Mouse (Mus musculus) adrenal gland, adult (tissue): ENCODE results near the gene Ccr7.

Experiments
- DNase-seq, 2 experiments: peaks; one replicate each; pipeline ENCODE4 v3.0.0; 2022 to 2023; ENCODE audit warnings: low spot score in 1 of 2; ENCODE audit not compliant: inconsistent age in 2 of 2

The Ccr7 gene

DNA sequence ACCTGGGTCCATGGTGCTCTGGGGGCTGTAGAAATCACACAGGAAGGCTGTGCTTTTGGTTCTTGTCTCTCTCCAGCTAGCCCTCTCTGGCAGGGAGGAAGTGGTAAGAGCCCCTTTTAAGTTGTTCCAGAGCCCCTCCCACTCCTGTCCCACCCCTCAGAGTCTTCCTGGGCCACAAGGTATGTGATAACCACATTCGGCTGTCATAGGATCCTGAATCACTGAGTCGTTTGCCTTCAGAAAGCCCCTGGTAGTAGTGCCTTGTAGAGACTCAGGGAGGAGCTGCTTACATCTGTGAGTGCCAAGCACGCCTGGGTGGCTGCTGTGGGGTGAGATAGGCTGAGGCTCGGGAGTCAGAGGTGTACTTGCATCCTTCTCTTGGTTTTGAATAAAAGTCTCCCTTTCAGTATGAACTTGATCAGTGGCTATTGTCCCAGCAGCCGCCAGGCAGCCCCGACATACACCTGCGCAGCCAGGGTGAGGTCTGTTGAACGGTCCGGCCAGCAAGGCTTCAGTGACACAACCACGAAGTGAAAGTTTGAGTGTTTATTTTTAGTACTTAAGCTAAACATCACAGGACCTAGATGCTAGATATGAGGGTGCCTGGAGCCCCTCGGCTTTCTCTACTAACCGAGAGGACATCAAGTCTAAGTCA, at the start of gene Ccr7:
Ccr7 (minus strand) TSS at position 91 of the 655 bp plus-strand sequence.
- DNase-seq, result no peak

DNA sequence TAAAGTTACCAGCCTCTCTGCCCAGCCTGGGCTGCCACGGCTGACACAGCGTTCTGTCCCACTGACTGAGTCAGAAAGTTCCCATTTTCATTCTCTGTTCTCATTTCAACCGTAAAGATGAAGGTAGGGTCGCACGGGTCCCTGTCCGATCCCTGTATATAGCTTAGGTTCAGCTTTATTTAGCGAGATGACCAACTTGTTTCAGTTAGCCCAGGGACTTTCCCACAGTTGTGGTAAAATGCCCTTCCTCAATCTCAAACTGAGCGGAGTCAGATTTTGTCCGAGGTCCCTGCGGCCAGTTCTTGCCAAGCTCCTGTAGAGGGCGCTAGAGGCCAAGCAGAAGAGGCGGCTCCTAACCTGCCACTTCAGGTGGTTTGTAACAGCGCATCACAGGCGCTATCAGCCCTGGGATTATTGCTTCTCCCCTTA, 34.3 kb upstream of the Ccr7 start:
- peak; percentile 31 to 82 for DNase-seq

DNA sequence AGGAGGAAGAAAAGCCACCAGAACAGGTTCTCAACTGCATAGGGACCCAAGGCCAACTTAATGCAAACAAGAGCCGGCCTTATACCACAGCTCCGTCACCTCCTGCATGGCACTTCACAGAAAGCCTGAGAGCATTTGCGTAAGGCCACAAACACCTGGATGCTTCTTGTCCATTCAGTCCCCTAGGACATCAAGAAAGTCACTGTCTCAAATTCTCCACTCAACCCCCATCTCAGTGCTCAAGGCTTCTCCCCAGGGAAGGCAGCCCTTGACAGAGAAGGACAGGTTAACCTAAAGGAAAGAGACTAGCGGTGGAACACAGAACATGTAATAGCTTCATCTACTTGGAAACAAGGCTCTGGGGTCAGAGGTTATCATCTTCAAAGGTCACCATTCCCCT, 32.5 kb upstream of the Ccr7 start:
- no peak for DNase-seq

DNA sequence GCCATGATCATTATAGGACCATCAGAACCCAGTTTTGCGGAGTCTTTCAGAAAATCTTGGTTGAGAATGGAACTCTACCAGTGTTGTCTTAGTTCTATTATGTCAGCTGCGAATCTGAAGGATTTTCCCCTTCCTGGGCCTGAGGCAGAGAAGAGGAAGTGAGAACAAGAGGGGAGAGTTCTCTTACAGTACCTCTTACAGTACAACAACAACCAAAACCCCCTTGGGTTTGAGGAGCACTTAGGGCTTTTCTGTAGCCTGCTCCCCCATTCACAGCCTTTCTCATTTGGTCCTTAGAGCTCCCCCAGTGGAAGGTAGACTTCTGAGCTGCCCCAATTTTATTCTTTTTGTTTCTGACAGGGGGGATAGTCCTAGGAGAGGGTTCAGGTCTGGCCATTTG, 32.0 kb upstream of the Ccr7 start:
- no peak for DNase-seq

DNA sequence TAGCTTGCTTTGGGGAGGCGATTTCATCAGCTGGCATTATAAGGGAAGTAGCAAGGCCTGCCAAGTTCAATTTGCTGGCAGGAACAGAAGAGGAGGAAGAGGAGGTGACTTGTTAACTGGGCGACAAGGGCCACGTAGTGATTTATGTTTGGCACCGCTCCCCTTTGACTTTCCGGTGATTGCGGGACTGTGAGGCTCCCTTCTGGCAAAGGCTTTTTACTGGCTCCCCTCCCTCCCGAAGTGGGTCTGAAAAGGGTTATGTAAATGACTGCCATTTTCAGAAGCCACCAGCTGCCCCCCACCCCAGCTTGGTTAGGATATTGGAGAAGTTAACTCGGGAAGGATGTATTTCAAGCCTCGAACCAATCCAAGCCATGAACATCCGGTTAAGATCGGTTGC, 27.7 kb upstream of the Ccr7 start:
- DNase-seq, result no peak

DNA sequence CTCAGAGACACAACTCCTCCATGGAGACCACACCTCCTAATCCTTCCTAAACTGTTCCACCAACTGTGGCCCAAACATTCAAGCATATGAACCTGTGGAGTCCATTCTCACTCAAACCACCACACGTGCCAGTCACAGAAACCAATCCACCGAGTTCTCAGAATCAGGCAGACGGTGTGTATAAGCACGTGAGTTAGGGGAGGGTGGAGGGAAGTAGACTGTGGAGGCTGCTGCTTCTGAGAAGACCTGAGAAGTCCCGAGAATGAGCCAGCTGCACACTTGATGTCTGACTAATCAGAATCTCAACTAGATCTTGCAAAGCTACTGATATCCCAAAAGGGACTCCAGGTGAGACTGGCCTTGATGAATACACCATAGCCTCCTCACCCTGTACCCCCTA, 25.2 kb upstream of the Ccr7 start:
- no peak for DNase-seq

DNA sequence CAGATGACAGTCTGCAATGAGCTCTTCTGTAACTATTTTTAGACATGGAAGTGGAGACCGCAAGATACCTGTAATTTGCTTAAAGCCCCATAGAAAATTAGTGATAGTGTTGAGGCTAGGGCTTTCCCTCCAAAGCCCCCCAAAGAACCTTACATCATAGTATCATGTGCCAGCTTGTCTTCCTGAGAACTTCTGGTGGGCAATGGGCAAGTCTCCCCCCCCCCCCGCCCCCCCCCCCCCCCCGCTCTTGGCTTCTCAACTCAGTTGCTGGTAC, 23.0 kb upstream of the Ccr7 start:
- no peak for DNase-seq

DNA sequence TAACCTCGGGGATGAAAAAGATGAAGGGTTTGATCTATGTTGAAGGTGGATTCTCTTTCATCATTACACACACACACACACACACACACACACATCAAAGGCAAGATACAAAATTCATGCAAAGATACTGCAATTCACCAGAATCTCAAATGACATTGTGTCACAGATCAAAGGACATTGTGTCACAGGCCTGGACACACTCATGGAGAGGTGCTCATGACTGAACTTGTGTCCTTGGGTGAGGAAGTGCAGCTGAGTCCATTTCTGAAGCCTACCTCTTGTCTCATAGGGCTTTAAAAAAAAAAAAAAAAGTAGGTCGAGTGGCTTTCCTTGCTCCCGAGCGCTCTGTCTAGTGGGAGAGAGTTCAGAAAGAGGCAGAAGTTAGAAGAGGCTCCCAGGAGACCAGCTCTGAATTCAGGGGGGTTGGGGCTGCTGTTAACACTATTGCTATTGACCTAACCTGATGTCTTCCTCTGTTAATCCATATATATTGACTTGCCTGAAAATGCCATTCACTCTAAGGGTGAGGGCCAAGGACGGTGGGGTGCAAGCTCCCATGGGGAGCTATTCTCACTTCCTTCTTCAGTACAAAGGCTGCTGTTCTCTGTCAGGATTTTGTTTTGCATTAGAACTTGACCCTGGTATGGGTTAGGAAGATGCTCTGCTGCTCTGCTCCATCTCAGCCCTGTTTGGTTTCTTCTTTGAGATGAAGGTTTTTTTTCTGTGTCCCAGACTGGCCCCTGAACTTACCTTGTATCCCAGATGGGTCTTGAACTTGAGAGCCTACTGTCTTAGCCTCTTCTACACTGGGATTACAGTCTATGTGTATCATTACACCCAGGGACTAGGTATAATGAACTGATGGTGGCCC, 22.4 kb upstream of the Ccr7 start:
- peak in 1 of 2 experiments; percentile 42 for DNase-seq

DNA sequence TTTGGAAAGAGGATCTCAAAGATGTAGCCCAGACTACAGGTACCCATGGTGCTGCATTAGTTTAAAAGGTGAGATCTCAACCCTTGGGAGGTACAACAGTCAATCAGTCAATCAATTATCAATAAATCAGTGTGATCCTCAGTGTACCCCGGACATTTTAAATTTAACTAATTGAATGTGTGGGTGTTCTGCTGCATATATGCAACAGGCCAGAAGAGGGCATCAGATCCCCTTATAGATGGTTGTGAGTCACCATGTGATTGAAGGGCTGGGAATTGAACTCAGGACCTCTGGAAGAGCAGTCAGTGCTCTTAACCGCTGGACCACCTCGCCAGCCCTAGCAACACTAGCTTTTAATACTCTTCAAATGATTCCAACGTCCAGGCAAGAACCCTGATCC, 17.1 kb upstream of the Ccr7 start:
- DNase-seq, result no peak

DNA sequence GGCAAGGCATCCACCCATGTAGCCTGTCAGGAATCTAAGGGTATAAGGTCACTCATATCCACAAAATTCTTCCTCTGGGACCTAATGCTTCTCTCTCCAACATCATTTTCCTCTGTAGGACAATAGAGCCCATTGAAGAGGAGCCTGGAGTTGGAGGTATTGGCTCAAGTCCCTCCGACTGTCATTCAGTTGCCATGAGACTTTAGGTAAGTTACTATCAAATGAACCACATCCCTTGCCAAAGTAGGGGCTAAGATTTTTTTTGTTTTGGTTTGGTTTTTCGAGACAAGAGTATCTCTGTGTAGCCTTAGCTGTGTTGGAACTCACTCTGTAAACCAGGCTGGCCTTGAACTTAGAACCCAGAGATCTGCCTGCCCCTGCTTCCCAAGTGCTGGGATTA, 16.6 kb upstream of the Ccr7 start:
- no peak for DNase-seq

DNA sequence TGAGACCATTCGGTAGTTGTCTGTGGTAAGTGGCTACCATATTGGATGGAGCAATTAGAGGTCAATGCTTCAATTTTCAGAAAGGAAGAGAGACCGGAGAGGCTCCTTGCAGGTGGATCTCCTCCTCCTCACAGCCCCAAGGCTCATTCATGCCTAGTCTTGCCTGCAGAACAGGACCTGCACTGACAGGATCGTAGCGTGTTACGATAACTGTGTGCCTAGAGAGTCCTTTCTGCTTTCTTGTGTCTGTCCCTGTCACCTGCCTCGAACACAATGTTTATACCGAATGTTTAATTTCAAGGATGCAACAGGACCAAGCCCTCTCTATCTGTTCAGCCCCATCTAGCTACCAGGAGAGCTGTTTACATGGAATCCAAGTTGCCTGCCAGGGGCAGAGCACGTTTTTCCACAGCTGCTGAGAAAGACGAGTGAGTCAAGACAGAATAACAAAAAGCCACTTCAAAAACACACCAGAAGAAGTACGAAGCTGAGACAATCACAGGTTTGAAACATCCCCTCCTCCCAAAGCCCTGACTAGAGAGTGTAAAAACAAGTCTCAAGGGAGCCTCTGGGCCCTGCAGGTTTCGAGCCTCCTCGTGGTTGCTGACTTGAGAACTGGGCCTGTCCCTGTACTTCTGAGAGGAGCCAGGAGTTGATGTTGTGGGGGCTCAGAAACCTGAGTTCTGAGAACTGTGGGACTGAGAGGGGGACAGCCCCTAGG, 15.8 kb upstream of the Ccr7 start:
- DNase-seq, result no peak

DNA sequence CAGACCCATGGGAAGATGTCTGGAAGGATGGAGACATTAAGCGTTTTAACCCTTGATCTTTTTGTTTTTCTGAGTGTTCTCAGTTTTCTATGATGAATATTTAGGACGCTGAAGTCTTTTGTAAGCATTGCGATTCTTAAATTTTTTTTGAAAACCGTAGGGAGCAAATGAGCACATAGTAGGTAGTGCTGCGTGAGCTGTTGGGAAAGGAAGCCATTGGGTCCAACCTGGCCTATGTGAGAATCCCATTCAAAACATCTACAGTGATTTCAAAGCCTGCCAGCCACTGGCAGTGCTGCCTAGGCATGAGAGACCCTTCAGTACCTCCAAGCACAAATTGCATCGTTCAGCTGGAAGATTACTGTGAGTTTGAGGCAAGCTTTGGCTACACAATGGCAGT, 15.1 kb upstream of the Ccr7 start:
- no peak for DNase-seq

DNA sequence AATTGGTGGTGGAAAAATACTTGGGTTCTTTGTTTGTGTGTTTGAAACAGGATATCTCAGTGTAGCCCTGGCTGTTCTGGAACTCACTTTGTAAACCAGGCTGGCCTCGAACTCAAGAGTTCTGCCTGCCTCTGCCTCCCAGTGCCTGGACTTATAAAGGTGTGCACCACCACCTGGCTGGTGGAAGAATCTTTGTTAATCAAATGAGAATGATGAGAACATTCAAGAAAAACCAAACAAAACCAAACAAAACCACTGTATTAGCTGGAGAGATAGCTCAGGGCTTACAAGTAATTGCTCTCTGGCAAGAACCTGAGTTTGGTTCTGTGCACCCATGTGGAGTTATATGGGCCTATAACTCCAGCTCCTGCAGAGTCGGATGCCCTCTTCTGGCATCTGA, 14.6 kb upstream of the Ccr7 start:
- no peak for DNase-seq

DNA sequence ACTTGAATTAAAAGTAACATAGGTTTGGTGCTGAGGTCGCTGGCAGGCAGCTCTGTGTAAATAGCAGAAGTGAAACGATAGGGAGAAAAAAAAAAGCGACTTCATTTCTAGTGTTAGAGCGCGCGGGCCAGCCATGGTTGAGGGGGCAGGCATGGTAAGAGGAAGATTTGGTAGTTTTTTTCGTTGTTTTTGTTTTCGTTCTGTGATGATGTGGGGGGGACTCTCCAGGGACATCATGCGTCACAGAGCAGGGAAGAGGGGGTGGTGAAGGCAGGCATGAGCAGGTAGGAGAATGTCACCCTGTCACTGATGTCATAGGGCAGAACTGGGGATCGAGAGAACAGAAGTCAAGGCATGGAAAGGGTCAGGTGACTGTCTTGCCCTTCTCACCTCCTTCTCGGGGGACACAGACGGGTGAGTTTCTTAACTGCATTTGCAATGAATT, 13.2 kb upstream of the Ccr7 start:
- DNase-seq, result no peak

DNA sequence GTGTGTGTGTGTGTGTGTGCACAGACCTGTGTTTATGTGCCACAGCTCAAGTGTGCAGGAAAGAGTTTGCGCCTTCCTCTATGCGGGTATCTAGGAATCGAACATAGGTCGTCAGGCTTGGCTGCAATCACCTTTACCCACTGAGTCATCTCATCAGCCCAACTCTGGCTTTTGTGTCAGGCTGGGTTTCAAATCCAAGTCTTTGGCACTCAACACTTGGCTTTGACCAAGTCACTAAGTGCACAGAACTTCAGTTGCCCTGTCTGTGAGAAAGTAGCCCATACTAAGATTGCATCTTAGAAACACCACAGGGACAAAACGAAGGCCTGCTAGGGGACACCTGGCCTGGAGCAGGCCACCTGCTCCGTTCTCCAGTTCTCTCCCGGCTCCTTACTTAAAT, 12.7 kb upstream of the Ccr7 start:
- no peak for DNase-seq

DNA sequence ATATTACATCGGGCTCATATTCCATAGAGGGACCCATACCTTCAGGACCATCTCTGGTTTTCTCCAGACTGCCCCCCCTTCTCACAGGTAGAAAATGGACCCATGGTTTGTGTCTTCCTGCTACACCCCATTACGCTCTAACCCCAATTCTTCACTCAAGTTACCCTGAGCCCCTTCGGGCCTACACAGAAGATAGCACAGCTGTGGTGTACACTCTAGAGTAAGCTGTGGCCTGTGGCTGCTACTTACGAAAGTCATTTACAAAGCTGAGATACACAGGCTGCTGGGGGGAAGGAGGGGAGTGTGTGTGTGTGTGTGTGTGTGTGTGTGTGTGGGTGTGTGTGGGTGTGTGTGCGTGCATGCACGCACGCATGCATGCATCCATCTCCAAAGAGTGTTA, 11.4 kb upstream of the Ccr7 start:
- DNase-seq, result no peak

DNA sequence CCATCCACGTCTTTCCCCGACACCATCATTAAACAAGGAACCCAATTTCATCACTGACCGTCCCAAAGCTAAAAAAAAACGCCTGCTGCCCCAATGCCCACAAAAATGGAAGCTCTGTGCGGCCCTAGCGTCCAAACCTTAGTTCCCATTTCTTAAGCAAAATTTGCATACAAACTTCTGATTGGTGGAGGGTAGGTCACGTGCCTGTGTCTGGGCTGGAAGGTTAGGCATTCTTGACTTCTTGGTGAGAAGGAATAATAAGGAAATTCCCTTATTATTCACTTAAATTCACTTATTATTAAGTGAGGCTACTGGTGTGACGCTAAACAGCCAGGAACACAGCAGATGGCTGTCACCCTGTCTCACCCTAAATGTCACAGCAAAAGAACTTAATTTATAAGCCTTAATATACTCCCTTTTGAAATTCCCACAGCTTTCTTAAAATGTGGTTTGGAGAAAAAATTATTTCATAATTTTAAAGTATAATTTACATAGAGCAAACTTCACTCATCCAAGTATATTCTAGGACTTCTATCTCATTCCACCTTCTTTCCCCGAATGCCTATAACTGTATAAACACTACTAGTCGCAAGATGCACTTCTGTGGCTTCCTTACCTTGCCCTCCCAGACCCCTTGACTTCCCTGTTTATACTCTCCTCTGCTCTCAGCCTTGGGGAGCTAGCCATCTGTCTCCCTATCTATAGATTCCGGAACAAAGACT, 10.3 kb upstream of the Ccr7 start:
- no peak for DNase-seq

DNA sequence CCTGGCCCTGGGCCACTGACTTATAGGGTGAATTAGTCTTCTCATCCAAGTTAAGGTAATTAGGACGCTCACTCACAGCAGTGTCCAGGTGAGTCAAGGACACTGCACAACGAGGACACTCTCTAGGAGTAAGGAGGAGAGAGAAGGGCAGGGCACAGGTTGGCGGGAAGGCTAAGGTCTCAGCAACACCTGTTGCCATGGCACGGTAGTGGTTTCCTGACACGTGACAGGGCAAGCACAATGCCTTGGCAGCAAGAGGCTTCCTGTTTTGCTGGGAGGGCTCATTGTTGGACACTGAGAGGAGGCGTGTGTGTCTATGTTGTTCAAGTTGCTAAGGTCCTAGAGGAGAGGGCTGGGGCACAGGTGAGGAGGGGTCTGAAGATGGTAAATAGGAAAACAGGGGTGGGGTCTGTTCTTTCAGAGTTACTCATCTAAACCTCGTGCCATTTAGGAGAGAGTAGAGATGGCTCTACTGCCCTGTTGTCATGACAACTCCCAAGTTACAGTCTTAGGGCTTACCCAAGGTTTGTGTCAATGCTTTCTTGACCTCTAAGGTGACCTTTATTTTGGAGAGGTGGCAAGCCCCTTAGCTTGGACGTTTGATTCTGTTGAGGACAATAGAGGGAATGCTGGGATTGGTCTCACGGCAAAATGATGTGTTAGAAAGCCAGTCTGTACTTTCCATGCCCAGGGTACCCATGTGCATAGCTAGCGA, 8.3 kb upstream of the Ccr7 start:
- no peak for DNase-seq

DNA sequence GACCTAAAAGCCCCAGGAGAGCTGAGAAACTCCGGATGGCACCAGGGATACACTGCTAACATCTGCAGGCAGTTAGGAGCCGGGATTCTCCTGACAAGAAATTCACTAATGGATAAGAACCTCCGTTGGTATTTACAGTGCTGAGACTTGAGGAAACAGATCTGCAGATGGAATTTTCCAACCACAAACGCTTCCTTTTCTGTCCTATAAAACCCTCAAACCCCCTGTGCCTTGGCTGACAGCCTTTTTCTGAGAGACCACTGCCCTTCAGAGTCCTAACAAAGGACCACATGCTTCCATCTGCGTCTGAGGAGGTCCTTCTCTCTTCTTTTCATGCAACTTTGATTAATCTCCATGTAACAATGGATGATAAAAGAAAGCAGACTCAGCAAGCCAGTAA, 6.8 kb upstream of the Ccr7 start:
- DNase-seq, result no peak

DNA sequence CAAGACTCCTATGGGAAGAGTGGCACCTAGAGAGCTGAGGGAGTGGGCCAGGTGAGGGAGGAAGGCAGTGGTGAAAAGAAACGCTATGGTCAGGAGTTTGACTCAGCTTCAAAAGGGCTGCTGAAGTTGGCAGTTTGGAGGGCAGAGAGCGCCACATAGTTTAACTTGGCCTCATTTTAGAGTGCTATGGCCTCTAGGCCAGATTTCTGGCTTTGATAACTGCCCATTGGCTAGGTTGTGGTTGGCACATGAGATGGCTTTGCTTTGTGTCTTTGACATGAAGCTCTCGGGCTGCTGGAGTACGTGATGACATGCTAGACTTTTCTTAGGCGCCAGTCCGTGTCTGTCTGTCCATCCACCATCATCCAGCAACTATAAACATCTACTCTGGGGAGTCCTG, 5.4 kb upstream of the Ccr7 start:
- DNase-seq, result no peak

DNA sequence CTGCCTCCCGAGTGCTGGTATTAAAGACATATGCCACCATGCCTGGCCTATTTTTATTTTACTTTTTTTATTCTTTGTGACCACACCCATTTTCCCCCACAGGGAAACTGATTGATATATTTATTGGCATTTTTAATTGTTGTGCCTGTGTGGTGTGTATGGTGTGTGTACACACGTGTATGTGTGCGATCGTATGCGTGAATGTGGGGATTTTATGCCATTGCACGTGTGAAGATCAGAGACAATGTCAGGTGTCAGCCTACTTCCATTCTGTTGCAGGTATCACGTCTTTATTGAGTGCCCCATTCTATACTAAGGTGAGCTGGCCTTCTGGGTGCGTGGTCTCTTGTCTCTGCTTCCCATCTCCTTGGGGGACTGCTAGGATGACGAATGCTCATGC, 940 bp upstream of the Ccr7 start:
- DNase-seq, result no peak
